Mouse (Mus musculus): ENCODE results near the gene Rcc2.

- TF ChIP-seq MAX (IDR thresholded peaks at IDR 0.05; ENCODE audit: low read length) = no peak
- TF ChIP-seq BHLHE40 (IDR thresholded peaks at IDR 0.05; ENCODE audit: borderline replicate concordance, low read depth, low read length) = no peak
- TF ChIP-seq CTCF (IDR thresholded peaks at IDR 0.05 in 2 of 3, conservative IDR thresholded peaks at IDR 0.05 in 1 of 3; ENCODE audit: control insufficient read depth in 1 of 3, insufficient read depth in 1 of 3, low read depth in 2 of 3, low read length in 3 of 3, poor library complexity in 1 of 3, severe bottlenecking in 1 of 3) = no peak
- no peak for TF ChIP-seq MAFK (IDR thresholded peaks at IDR 0.05; ENCODE audit: borderline replicate concordance, low read depth, low read length)
- TF ChIP-seq CHD2 (IDR thresholded peaks at IDR 0.05; ENCODE audit: low read length) = no peak
- TF ChIP-seq ZNF384 (IDR thresholded peaks at IDR 0.05; ENCODE audit: low read depth, low read length) = no peak
- TF ChIP-seq POLR2A (IDR thresholded peaks at IDR 0.05; ENCODE audit: control insufficient read depth in 1 of 2, insufficient read depth in 1 of 2, low read depth in 1 of 2, low read length in 2 of 2, poor library complexity in 1 of 2) = no peak
- no peak for TF ChIP-seq POLR2AphosphoS5 (IDR thresholded peaks at IDR 0.05; ENCODE audit: borderline replicate concordance, low read depth, low read length)
- no peak for TF ChIP-seq MYC (IDR thresholded peaks at IDR 0.05; ENCODE audit: low read depth, low read length)
- TF ChIP-seq NRF1 (IDR thresholded peaks at IDR 0.05; ENCODE audit: insufficient read depth, low read depth, low read length, poor library complexity, severe bottlenecking) = no peak
- TF ChIP-seq GATA1 (IDR thresholded peaks at IDR 0.05; ENCODE audit: low read depth, low read length) = no peak
Measured at GRCm38 (mm10) chr4:140654798-140655197, 45.5 kb upstream of the Rcc2 start.
